17 mouse cellular contexts compared by ENCODE assay signal in genomic region chr9:108792307-108792706, GRCm38 (mm10). TPM values are rescaled to one million over a fixed set of nuclear protein-coding genes. Genes with fewer than 3 reads are reported as not detected.
DNase-seq lines count a peak whose midpoint lies in the region; ATAC-seq and TF ChIP-seq lines count a peak whose summit lies in the region.
"Had no signal": no experiment of that assay in that cellular context is flagged by ENCODE, and none has a peak within 500 bp of the region (broad histone marks: within the 10 kb centered on the region; RNA-seq: fewer than 3 reads in every experiment).

No protein-coding gene starts in this region.

- H3K27me3 ChIP-seq in heart, postnatal 0 days (ENCODE audit: control insufficient read depth, insufficient read depth, low read length): no peaks in the 10 kb centered on the region
- H3K27me3 ChIP-seq in thymus, adult 2 months (ENCODE audit: control insufficient read depth, insufficient read depth, low read length): no peaks in the 10 kb centered on the region
- H3K27me3 ChIP-seq in liver, embryonic 15.5 days: no peaks in the 10 kb centered on the region
- H3K27me3 ChIP-seq: intestine, embryonic 15.5 days; lung, embryonic 15.5 days; Patski; stomach, embryonic 15.5 days had no signal

- no peak for ATAC-seq in heart, postnatal 0 days (ENCODE audit: insufficient read depth, low read depth)
- peak; percentile 10; the same call in 1 of the 2 replicates for ATAC-seq in liver, embryonic 15.5 days (ENCODE audit: insufficient read depth)
- ATAC-seq: forebrain, embryonic 14.5 days; intestine, embryonic 15.5 days; midbrain, embryonic 16.5 days; Patski had no signal

- TF ChIP-seq EP300 in heart, postnatal 0 days (IDR thresholded peaks at IDR 0.05; ENCODE audit: low read depth): no peak

- TF ChIP-seq CTCF in heart, postnatal 0 days (IDR thresholded peaks at IDR 0.05; ENCODE audit: low read depth): no peak
- TF ChIP-seq CTCF in thymus, adult 2 months (IDR thresholded peaks at IDR 0.05; ENCODE audit: borderline replicate concordance, control insufficient read depth, extremely low read depth, insufficient read depth, low read length, poor library complexity): no peak

- no peak for DNase-seq in heart, postnatal 0 days (ENCODE audit: low spot score)
- no peak for DNase-seq in heart, adult 8-10 months (ENCODE audit: low spot score)
- no peak for DNase-seq in thymus, adult 2 months
- no peak for DNase-seq in thymus, postnatal 14 days
- DNase-seq in urinary bladder, adult 2 months (ENCODE audit: low spot score): no peak
- DNase-seq in right cerebral cortex, postnatal 4 days: no peak
- DNase-seq: adrenal gland, postnatal 36 days; cerebellum, adult 9-11 months had no signal

- H3K9ac ChIP-seq in heart, postnatal 0 days (replicated peaks; ENCODE audit: low read depth, low read length): no peak overlapping the region
- 0 out of 2 replicates have a peak overlapping the region, but pooled peaks have one; percentile 13 for H3K9ac ChIP-seq in liver, embryonic 15.5 days
- H3K9ac ChIP-seq: intestine, embryonic 15.5 days; lung, embryonic 15.5 days; stomach, embryonic 15.5 days had no signal

- H3K4me2 ChIP-seq in heart, postnatal 0 days (ENCODE audit: low read depth, low read length): no peak overlapping the region; the same call in 1 of the 2 replicates
- no peak overlapping the region for H3K4me2 ChIP-seq in liver, embryonic 15.5 days
- H3K4me2 ChIP-seq: intestine, embryonic 15.5 days; lung, embryonic 15.5 days; stomach, embryonic 15.5 days had no signal

- TF ChIP-seq POLR2A in thymus, adult 2 months (IDR thresholded peaks at IDR 0.05; ENCODE audit: control insufficient read depth, extremely low read depth, insufficient read depth, low read length, poor library complexity): no peak

- H3K36me3 ChIP-seq in heart, postnatal 0 days (replicated peaks; ENCODE audit: control insufficient read depth, insufficient read depth, low read length): peaks cover 3% of the 10 kb centered on the region
- H3K36me3 ChIP-seq in thymus, adult 2 months (ENCODE audit: control insufficient read depth, insufficient read depth, low read length): peaks cover 14% of the 10 kb centered on the region
- peaks cover 35% of the 10 kb centered on the region for H3K36me3 ChIP-seq in liver, embryonic 15.5 days (replicated peaks)

- 64% methylated on average over 1 of the region's 1 CpGs for WGBS in heart, postnatal 0 days
- WGBS in thymus, adult 2 months: 73% methylated on average over 1 of the region's 1 CpGs
- 8% methylated on average over 1 of the region's 1 CpGs for WGBS in liver, embryonic 15.5 days (ENCODE audit: insufficient replicate concordance)

- H3K4me1 ChIP-seq in heart, postnatal 0 days (ENCODE audit: control insufficient read depth, insufficient read depth): peaks cover 58% of the 10 kb centered on the region
- peaks cover 26% of the 10 kb centered on the region for H3K4me1 ChIP-seq in thymus, adult 2 months (replicated peaks; ENCODE audit: control insufficient read depth, insufficient read depth, low read length)
- peaks cover 97% of the 10 kb centered on the region for H3K4me1 ChIP-seq in liver, embryonic 15.5 days (replicated peaks)

- no peaks in the 10 kb centered on the region for H3K9me3 ChIP-seq in heart, postnatal 0 days (replicated peaks; ENCODE audit: control insufficient read depth, low read length)
- no peaks in the 10 kb centered on the region for H3K9me3 ChIP-seq in liver, embryonic 15.5 days (replicated peaks)
- H3K9me3 ChIP-seq: hindbrain, embryonic 10.5 days; intestine, embryonic 15.5 days; lung, embryonic 15.5 days; stomach, embryonic 15.5 days had no signal

- no peak overlapping the region for H3K4me3 ChIP-seq in heart, postnatal 0 days (ENCODE audit: low read depth, low read length)
- H3K4me3 ChIP-seq in thymus, adult 2 months (ENCODE audit: control insufficient read depth, insufficient read depth, low read length): no peak overlapping the region
- no peak overlapping the region for H3K4me3 ChIP-seq in liver, embryonic 15.5 days (replicated peaks)
- H3K4me3 ChIP-seq: hindbrain, embryonic 10.5 days; intestine, embryonic 15.5 days; lung, embryonic 15.5 days; stomach, embryonic 15.5 days had no signal

- H3K27ac ChIP-seq in heart, postnatal 0 days (ENCODE audit: low read depth): peak overlapping the region; percentile 18; the same call in 1 of the 2 replicates
- peak overlapping the region; percentile 49; the same call in 1 of the 2 replicates for H3K27ac ChIP-seq in thymus, adult 2 months (ENCODE audit: control insufficient read depth, insufficient read depth, low read length)
- H3K27ac ChIP-seq in liver, embryonic 15.5 days (replicated peaks): peak overlapping the region; percentile 82
- H3K27ac ChIP-seq: hindbrain, embryonic 10.5 days; intestine, embryonic 15.5 days; lung, embryonic 15.5 days; stomach, embryonic 15.5 days had no signal

RNA-seq across cellular contexts. Expression of gene Ip6k2, which starts 8.7 kb away (rescaled TPM):
- total RNA-seq in heart, postnatal 0 days (2014; rRNA removed; ENCODE audit: low replicate concordance): 28.9 and 33.1 TPM in 2 replicates
- 20.5 and 22.1 TPM in 2 replicates for polyA plus RNA-seq in heart, postnatal 0 days (2015; fragmentation: Nextera tagmentation; extraction: Ambion mirVana)
- 10 to 100 TPM; 13.7 to 24.9 (median 21.2) TPM for total RNA-seq in heart, adult 8-10 months (2022)
- polyA plus RNA-seq in thymus, adult 2 months (2012; rRNA removed): 148 and 163 TPM in 2 replicates
- 11.6 and 12.9 TPM in 2 replicates for polyA plus RNA-seq in liver, embryonic 15.5 days (2015; fragmentation: Nextera tagmentation; extraction: Ambion mirVana)
- polyA plus RNA-seq in urinary bladder, adult 2 months (2012; rRNA removed): 77.3 and 97.8 TPM in 2 replicates

RNA-seq across cellular contexts. Expression of gene Nckipsd, which starts 15.9 kb away (rescaled TPM):
- total RNA-seq in heart, postnatal 0 days (2014; rRNA removed; ENCODE audit: low replicate concordance): 12.0 and 13.7 TPM in 2 replicates
- polyA plus RNA-seq in heart, postnatal 0 days (2015; fragmentation: Nextera tagmentation; extraction: Ambion mirVana): 8.8 and 10.0 TPM in 2 replicates
- total RNA-seq in heart, adult 8-10 months (2022): 1 to 10 TPM; 7.4 to 9.2 (median 8.0) TPM
- polyA plus RNA-seq in thymus, adult 2 months (2012; rRNA removed): 24.4 and 30.0 TPM in 2 replicates
- polyA plus RNA-seq in liver, embryonic 15.5 days (2015; fragmentation: Nextera tagmentation; extraction: Ambion mirVana): 3.9 and 9.1 TPM in 2 replicates
- polyA plus RNA-seq in urinary bladder, adult 2 months (2012; rRNA removed): 10.2 and 11.7 TPM in 2 replicates

RNA-seq across cellular contexts. Expression of gene Celsr3, which starts 33.8 kb away (rescaled TPM):
- total RNA-seq in heart, postnatal 0 days (2014; rRNA removed; ENCODE audit: low replicate concordance): 0.08 TPM in 1 of 2 replicates, not detected in the other
- polyA plus RNA-seq in heart, postnatal 0 days (2015; fragmentation: Nextera tagmentation; extraction: Ambion mirVana): 0.14 TPM in 2 replicates
- total RNA-seq in heart, adult 8-10 months (2022): under 1 TPM in 3 of 4 experiments, not detected in 1; 0.03 to 0.32 (median 0.28) TPM
- 0.09 and 0.26 TPM in 2 replicates for polyA plus RNA-seq in thymus, adult 2 months (2012; rRNA removed)
- 0.15 and 0.16 TPM in 2 replicates for polyA plus RNA-seq in liver, embryonic 15.5 days (2015; fragmentation: Nextera tagmentation; extraction: Ambion mirVana)
- polyA plus RNA-seq in urinary bladder, adult 2 months (2012; rRNA removed): 0.19 and 0.23 TPM in 2 replicates
- polyA plus RNA-seq: activated CD4-positive, CD25-positive, alpha-beta regulatory T cell, adult 4 months had no signal

Comparison
In these comparisons a context has a peak if more than half of its experiments do, and no peak if none do; other contexts are left out.
1. H3K27ac ChIP-seq: peak in every context shown above with its lines; median percentile 82 in liver, embryonic 15.5 days; 49 in thymus, adult 2 months; 18 in heart, postnatal 0 days.